Mouse (Mus musculus) C2C12 (cell line): Measurements from ENCODE around the gene Fgf14.

Source experiments
- CEBPB ChIP-seq: IDR thresholded peaks from one replicate; pipeline ENCODE4 v1.6.1; 2011; ENCODE audit warnings: low read depth, mild to moderate bottlenecking, control low read depth, moderate library complexity
- CTCF ChIP-seq: IDR thresholded peaks from one replicate; pipeline ENCODE4 v1.5.1; 2011; ENCODE audit not compliant: control insufficient read depth, insufficient read depth, insufficient read length
- FOSL1 ChIP-seq: IDR thresholded peaks from one replicate; pipeline ENCODE4 v1.8.0; 2011; ENCODE audit warnings: mild to moderate bottlenecking, low read length; ENCODE audit not compliant: poor library complexity, insufficient read depth, severe bottlenecking
- MAX ChIP-seq: IDR thresholded peaks from one replicate; pipeline ENCODE4 v1.6.1; 2011; ENCODE audit warnings: mild to moderate bottlenecking, control low read depth
- MYOD1 ChIP-seq: IDR thresholded peaks from one replicate; pipeline ENCODE4 v1.6.1; 2011; ENCODE audit warnings: low read depth; ENCODE audit not compliant: control insufficient read depth, insufficient read length
- MYOG ChIP-seq: IDR thresholded peaks from one replicate; pipeline ENCODE4 v1.6.1; 2011; ENCODE audit not compliant: control insufficient read depth, insufficient read length; ENCODE audit errors: extremely low read depth
- USF1 ChIP-seq: IDR thresholded peaks from one replicate; pipeline ENCODE4 v1.6.1; 2011; ENCODE audit warnings: low read depth, mild to moderate bottlenecking, control low read depth, moderate library complexity

- TF ChIP-seq CTCF (no peak), USF1 (no peak), MYOD1 (no peak), MYOG (no peak), MAX (no peak), CEBPB (no peak), FOSL1 (no peak)
Measured at GRCm38 (mm10) chr14:124444831-124445230, 232.1 kb downstream of the Fgf14 start.
